Mouse (Mus musculus) T-cell, adult 2 months (primary cell): ENCODE measurements around the gene Cela2a.

Experiments
- DNase-seq: peaks from one replicate; pipeline ENCODE4 v3.0.0; 2022; ENCODE audit warnings: low spot score

Cela2a gene

GRCm38 (mm10) chr4:141826060-141826459 lies at the start of gene Cela2a:
Gene Cela2a, minus strand, starts transcription at chr4:141826160.
- no peak for DNase-seq

- no peak for DNase-seq
Observed at GRCm38 (mm10) chr4:141875481-141876108, 49.6 kb upstream of the Cela2a start.

- peak; percentile 71 for DNase-seq
Observed at GRCm38 (mm10) chr4:141874601-141875460, 48.9 kb upstream of the Cela2a start, which contains the start of gene Efhd2. Gene Efhd2, minus strand, starts transcription at chr4:141874920.

GRCm38 (mm10) chr4:141874111-141874600 lies 48.2 kb upstream of the Cela2a start:
- DNase-seq = peak; percentile 8

GRCm38 (mm10) chr4:141872977-141873376 lies 47.0 kb upstream of the Cela2a start:
- DNase-seq = no peak

- DNase-seq = no peak
Observed at GRCm38 (mm10) chr4:141871909-141872308, 45.9 kb upstream of the Cela2a start.

GRCm38 (mm10) chr4:141871333-141871725 lies 45.4 kb upstream of the Cela2a start:
- no peak for DNase-seq

GRCm38 (mm10) chr4:141870666-141871332 lies 44.8 kb upstream of the Cela2a start:
- no peak for DNase-seq

GRCm38 (mm10) chr4:141869436-141870215 lies 43.7 kb upstream of the Cela2a start:
- no peak for DNase-seq

GRCm38 (mm10) chr4:141868051-141868450 lies 42.1 kb upstream of the Cela2a start:
- DNase-seq = no peak

- no peak for DNase-seq
Observed at GRCm38 (mm10) chr4:141867498-141867897, 41.5 kb upstream of the Cela2a start.

- DNase-seq = no peak
Observed at GRCm38 (mm10) chr4:141866933-141867490, 41.1 kb upstream of the Cela2a start.

GRCm38 (mm10) chr4:141865600-141865999 lies 39.6 kb upstream of the Cela2a start:
- DNase-seq = no peak

GRCm38 (mm10) chr4:141865006-141865405 lies 39.0 kb upstream of the Cela2a start:
- DNase-seq = no peak

- DNase-seq = no peak
Observed at GRCm38 (mm10) chr4:141864506-141864905, 38.5 kb upstream of the Cela2a start.

- DNase-seq = peak; percentile 12
Observed at GRCm38 (mm10) chr4:141863726-141864280, 37.8 kb upstream of the Cela2a start.

- DNase-seq = no peak
Observed at GRCm38 (mm10) chr4:141862867-141863266, 36.9 kb upstream of the Cela2a start.

GRCm38 (mm10) chr4:141861591-141862295 lies 35.8 kb upstream of the Cela2a start:
- peak; percentile 37 for DNase-seq

GRCm38 (mm10) chr4:141860246-141860841 lies 34.4 kb upstream of the Cela2a start:
- no peak for DNase-seq

GRCm38 (mm10) chr4:141859351-141859750 lies 33.4 kb upstream of the Cela2a start:
- DNase-seq = no peak
